Mouse (Mus musculus) cerebellum, adult 2 months (tissue): Measurements from ENCODE around the gene Slc25a12. TPM values are rescaled to one million over a fixed set of nuclear protein-coding genes. Genes with fewer than 3 reads are reported as not detected.
"Not testable (repeated sequence)": the region's sequence is repeated elsewhere in the genome, so short reads cannot be mapped to it uniquely, and the experiment has no call there.

Experiments
- DNase-seq, 2 experiments: peaks; one replicate each; pipeline ENCODE4 v3.0.0; 2021
- H3K27ac ChIP-seq: fragments of 200-500 bp; 2 replicates; pipeline ENCODE4 v1.5.1; 2012; ENCODE audit warnings: low read length, control low read depth, inconsistent platforms; ENCODE audit not compliant: insufficient read depth
- H3K27me3 ChIP-seq: fragments of 200-500 bp; 2 replicates; pipeline ENCODE4 v1.6.1; 2012; ENCODE audit warnings: inconsistent platforms, mild to moderate bottlenecking, low read length, moderate library complexity; ENCODE audit not compliant: control insufficient read depth, insufficient read depth
- H3K4me1 ChIP-seq: fragments of 200-500 bp; 2 replicates; pipeline ENCODE4 v1.6.1; 2011; ENCODE audit warnings: low read length; ENCODE audit not compliant: control insufficient read depth, insufficient read depth
- H3K4me3 ChIP-seq: fragments of 200-500 bp; replicated peaks from 2 replicates; pipeline ENCODE3; 2011; ENCODE audit warnings: mild to moderate bottlenecking, low read depth, low read length, control low read depth; ENCODE audit not compliant: insufficient read depth
- CTCF ChIP-seq: fragments of 200-500 bp; IDR thresholded peaks from 2 replicates; pipeline ENCODE4 v1.5.1; 2011; ENCODE audit warnings: low read depth, mild to moderate bottlenecking, control low read depth, low read length, moderate library complexity, borderline replicate concordance; ENCODE audit not compliant: insufficient read depth
- POLR2A ChIP-seq: fragments of 200-500 bp; IDR thresholded peaks from 2 replicates; pipeline ENCODE4 v1.6.1; 2011; ENCODE audit warnings: low read length, control low read depth, borderline replicate concordance; ENCODE audit not compliant: insufficient read depth
- WGBS: fragments of 180-500 bp; shearing (Covaris S2); methylation state at CpG from one replicate; pipeline ENCODE4 v1.1.7; 2018; 5-methylcytosine and 5-hydroxymethylcytosine counted together
- polyA plus RNA-seq: library from polyadenylated mRNA; depleted of rRNA; stranded (reverse); fragments of >200 nt; gene quantifications from 2 replicates; pipeline ENCODE4 v1.2.3, GENCODE M21; 2012

Gene Slc25a12
- polyA plus RNA-seq, 1 experiment = 139 TPM

DNA sequence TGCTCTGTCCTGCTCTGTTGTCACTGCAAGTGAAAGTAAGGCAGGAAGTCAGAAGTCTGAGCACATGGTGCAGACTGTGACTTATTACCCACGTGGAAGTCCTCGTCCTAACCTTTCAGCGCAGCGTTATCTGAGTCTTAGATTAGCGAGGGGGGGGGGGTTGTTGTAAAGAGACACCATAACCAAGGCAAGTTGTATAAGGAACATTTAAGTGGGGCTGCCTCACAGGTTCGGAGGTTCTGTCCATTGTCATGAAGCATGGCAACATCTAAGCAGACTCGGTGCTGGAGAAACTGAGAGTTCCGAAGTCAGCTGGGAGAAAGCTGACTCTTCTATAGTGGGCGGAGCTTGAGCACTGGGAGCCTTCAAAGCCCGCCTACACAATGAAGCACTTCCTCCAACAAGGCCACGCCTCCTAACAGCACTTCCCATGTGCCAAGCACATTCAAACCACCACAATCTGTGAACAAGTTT is 8.9 kb upstream of the Slc25a12 start:
- no peak overlapping the region for H3K27ac ChIP-seq
- no peaks in the 10 kb centered on the region for H3K27me3 ChIP-seq
- DNase-seq = no peak
- H3K4me1 ChIP-seq = no peaks in the 10 kb centered on the region
- H3K4me3 ChIP-seq = no peak overlapping the region
- WGBS = 55% methylated on average over 11 of the region's 11 CpGs
- TF ChIP-seq POLR2A = no peak
- TF ChIP-seq CTCF = no peak

DNA sequence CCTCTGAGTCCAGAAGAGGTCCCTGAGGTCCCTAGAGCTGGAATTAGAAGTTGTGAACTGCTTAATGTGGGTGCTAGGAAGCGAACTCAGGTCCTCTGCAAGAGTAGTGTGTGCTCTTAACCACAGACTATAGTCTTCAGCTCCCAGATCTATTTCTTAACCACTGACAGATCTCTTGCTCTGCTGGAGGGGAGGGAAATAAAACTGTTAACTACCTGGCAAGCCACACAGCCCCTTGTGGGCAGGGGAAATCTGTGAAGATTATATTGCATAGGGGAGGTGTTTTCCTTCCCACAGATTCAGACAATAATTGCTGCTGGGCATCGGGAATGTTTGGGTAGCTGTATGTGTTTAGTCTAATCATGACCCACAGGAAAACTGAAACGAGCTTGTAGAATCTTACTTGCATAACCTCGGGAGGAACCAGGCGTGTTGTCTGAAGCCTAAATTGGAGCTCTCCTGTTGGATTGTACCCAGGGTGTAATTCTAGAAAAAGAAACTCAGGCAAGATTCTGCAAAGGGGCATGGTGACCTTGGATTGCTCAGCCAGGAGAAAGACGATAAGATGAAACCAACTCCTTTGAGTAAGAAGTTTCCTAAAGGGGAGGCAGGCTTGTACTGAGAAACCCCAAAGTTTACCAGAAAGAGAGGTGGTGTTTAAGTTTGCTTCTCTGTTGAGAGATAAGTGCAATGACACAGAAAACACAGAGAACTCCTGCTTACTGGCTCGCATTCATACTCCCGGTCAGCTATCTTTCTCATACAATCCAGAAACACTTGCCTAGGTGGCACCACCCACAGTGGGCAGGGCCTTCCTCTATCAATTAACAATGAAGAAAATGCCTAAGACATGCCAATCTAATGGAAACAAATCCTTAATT is 7.0 kb upstream of the Slc25a12 start:
- TF ChIP-seq POLR2A = no peak
- TF ChIP-seq CTCF = no peak
- Histone ChIP-seq H3K4me1 (no peaks in the 10 kb centered on the region), H3K4me3 (no peak overlapping the region), H3K27me3 (no peaks in the 10 kb centered on the region), H3K27ac (no peak overlapping the region)
- DNase-seq = no peak
- 78% methylated on average over 8 of the region's 8 CpGs for WGBS

- H3K27ac ChIP-seq, H3K27me3 ChIP-seq, DNase-seq, H3K4me3 ChIP-seq, H3K4me1 ChIP-seq: not testable (repeated sequence)
- WGBS = 90% methylated on average over 4 of the region's 4 CpGs
These were observed 4.7 kb upstream of the Slc25a12 start for GRCm38 (mm10) chr2:71372261-71372660.

GRCm38 (mm10) chr2:71371790-71372189 is 4.2 kb upstream of the Slc25a12 start:
- Histone ChIP-seq H3K27ac (no peak overlapping the region), H3K4me1 (no peaks in the 10 kb centered on the region), H3K4me3 (no peak overlapping the region), H3K27me3 (no peaks in the 10 kb centered on the region)
- WGBS = 26% methylated on average over 5 of the region's 5 CpGs
- no peak for TF ChIP-seq POLR2A
- TF ChIP-seq CTCF = no peak
- DNase-seq = no peak

DNA sequence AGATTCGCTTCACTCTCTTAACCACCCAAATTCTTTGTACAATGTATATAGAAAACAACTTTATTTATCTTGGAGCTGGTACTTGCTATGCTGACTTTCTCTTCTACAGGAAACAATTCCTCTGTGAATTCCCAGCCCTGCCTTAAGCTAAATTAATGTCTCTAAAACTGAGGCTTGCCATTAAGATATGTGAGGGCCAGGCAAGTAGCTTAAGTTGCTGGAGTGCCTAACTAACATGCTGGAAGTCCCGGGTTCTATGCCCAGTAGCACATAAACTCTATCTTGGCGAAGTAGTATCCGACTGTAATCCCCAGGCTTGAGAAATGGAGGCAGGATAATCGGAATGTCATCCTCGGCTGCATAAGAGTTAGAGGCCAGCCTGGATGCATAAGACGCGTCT is 537 bp upstream of the Slc25a12 start:
- no peak for TF ChIP-seq POLR2A
- TF ChIP-seq CTCF = no peak

GRCm38 (mm10) chr2:71366618-71367124 is 878 bp downstream of the Slc25a12 start:
- Histone ChIP-seq H3K4me3 (peak overlapping the region; percentile 93), H3K27ac (peak overlapping the region; percentile 84), H3K4me1 (no peaks in the 10 kb centered on the region), H3K27me3 (no peaks in the 10 kb centered on the region)
- 4% methylated on average over 9 of the region's 9 CpGs for WGBS
- DNase-seq = no peak
- TF ChIP-seq CTCF = no peak
- no peak for TF ChIP-seq POLR2A

More for the DNA sequence above, 537 bp upstream of the Slc25a12 start:
- Histone ChIP-seq H3K27me3 (no peaks in the 10 kb centered on the region), H3K4me3 (peak overlapping the region; percentile 93), H3K27ac (no peak overlapping the region), H3K4me1 (no peaks in the 10 kb centered on the region)
- DNase-seq = no peak
- WGBS = 39% methylated on average over 8 of the region's 8 CpGs

DNA sequence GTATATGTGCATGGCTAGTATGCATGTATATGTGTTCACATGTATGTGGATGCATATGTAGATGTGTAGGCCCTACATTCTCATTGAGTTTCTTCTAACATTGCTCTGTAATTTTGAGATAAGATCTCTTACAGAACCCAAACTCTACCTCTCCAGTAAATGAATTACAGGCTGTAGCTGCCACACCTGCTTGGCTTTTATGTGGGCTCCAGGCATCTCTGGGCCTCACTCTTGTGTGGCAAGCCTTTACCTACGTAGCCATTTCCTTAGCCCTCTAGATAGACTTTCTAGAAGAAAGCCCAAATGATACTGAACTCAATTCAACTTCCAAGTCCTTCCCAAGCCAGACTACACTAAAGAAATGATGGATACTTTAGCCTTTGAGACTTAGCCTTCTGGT is 7.4 kb downstream of the Slc25a12 start:
- no peak overlapping the region for H3K4me3 ChIP-seq
- 97% methylated on average over 1 of the region's 1 CpGs for WGBS
- peaks cover 4% of the 10 kb centered on the region; the same call in 1 of the 2 replicates for H3K4me1 ChIP-seq
- DNase-seq = no peak
- no peak overlapping the region for H3K27ac ChIP-seq
- H3K27me3 ChIP-seq = no peaks in the 10 kb centered on the region
- TF ChIP-seq POLR2A = no peak
- TF ChIP-seq CTCF = no peak

GRCm38 (mm10) chr2:71358347-71358746 is 9.2 kb downstream of the Slc25a12 start:
- TF ChIP-seq CTCF = no peak
- TF ChIP-seq POLR2A = no peak
- Histone ChIP-seq H3K27ac (no peak overlapping the region), H3K4me3 (no peak overlapping the region), H3K4me1 (peaks cover 12% of the 10 kb centered on the region; the same call in 1 of the 2 replicates), H3K27me3 (no peaks in the 10 kb centered on the region)
- WGBS = 93% methylated on average over 5 of the region's 5 CpGs
- no peak for DNase-seq
